Mouse (Mus musculus): ENCODE measurements around the gene Fam204a. TPM values are rescaled to one million over a fixed set of nuclear protein-coding genes. Genes with fewer than 3 reads are reported as not detected.

Fam204a gene
- polyA plus RNA-seq (2015; fragmentation: Nextera tagmentation; extraction: Ambion mirVana): 28.8 and 32.6 TPM in 2 replicates

DNA sequence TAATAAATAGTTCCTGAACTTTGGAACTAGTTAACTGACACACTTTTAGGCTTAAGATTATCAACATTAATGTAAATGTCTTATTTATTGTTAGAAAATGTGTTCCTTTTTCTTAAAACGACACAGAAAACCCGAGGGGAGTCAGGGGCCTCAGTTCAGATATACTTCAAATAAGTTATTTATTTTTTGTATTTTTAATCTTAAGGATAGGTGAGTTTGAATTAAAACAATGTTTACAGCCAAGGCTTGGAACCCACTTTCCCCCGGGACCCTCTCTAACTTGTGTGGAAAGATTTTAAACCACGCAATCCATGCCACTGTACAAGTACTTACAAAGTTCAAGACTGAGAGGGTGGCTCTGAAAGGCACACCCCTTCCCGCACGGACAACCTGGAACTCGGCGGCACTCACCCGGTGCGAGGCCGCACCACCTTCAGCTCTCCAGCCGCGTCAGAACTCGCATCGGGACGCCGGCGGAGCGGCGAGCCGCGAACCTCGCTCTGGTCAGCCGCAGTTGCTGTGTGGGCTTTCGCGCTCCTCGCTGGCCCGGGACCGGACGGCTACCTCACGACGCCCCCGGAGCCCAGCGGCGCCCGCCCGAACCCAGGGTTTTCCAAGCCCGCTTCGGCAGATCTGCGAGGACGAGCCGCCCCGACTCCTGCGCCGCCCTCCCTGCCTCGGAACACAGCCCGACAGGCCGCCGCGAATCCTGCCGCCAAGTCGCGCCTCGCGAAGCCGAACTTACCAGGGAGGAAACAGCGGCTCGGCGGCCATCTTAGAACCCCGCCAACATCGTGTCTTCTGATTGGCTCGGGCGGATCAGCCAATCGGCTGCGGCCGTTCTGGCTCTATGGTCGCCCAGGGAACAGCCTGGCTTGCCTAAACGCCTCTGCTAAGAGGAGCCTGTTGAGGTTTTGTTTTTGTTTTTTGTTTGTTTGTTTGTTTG lies at the start of gene Fam204a:
Gene Fam204a (minus strand): TSS at position 803 of the 946 bp plus-strand sequence.
- Histone ChIP-seq H3K9ac (peak within 1 kb of the TSS; percentile 97), H3K36me3 (no peaks in the 10 kb centered on the region; the same call in none of the 2 replicates), H3K4me1 (peaks cover 11% of the 10 kb centered on the region), H3K9me3 (no peaks in the 10 kb centered on the region), H3K27me3 (replicated peaks) (no peaks in the 10 kb centered on the region), H3K4me2 (peak within 1 kb of the TSS; percentile 70), H3K27ac (replicated peaks) (peak within 1 kb of the TSS; percentile 99), H3K4me3 (peak within 1 kb of the TSS; percentile 92)
- under 1% methylated on average over 68 of the region's 68 CpGs for WGBS
- ATAC-seq (ENCODE audit: extremely low read depth, insufficient number of reproducible peaks, low FRiP score, low TSS enrichment): peak; percentile 94

DNA sequence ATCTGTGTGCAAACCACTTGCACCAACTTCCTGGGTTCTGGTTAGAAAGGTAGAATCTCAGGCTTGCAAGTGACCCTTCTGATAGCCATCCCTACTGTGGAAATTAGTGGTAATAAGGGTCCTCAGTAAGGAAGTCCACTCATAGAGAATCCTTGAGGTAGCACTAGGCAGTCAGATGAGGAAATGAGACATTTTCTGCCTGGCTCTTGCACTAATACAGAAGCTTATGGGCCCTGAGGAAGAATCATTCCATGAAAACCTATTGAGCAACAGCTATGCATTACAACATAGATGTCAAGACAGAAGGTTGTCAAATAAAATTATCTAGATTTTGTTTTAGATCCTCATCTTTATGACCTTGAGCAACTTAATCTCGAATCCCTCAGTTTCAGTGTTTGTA lies 39.3 kb upstream of the Fam204a start:
- ATAC-seq (ENCODE audit: extremely low read depth, insufficient number of reproducible peaks, low FRiP score, low TSS enrichment): no peak
- Histone ChIP-seq H3K4me1 (no peaks in the 10 kb centered on the region), H3K36me3 (no peaks in the 10 kb centered on the region), H3K9ac (no peak overlapping the region), H3K9me3 (no peaks in the 10 kb centered on the region), H3K4me2 (no peak overlapping the region), H3K27ac (replicated peaks) (no peak overlapping the region), H3K4me3 (no peak overlapping the region), H3K27me3 (replicated peaks) (no peaks in the 10 kb centered on the region)
- 61% methylated on average over 1 of the region's 1 CpGs for WGBS

DNA sequence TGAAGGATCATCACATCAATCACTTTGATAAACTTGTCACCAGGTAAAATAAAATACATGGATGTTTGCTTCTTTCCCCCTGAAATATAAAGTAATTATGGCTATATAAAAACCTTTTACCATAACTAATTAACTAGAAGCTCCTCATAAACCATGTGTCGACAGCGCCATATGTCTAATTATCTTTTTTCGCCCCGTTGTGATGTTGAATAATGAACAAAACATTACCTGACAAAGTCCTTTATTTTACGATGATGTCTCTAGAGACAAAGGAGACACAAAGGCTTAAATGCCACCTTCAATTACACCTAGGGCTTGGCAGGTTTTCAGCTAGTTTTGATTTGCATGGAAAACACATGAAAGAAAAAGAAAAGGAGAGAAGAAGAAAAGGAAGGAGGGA lies 34.2 kb upstream of the Fam204a start:
- Histone ChIP-seq H3K27me3 (replicated peaks) (no peaks in the 10 kb centered on the region), H3K9me3 (no peaks in the 10 kb centered on the region), H3K4me3 (no peak overlapping the region), H3K4me1 (no peaks in the 10 kb centered on the region), H3K36me3 (no peaks in the 10 kb centered on the region), H3K9ac (no peak overlapping the region), H3K27ac (replicated peaks) (no peak overlapping the region), H3K4me2 (no peak overlapping the region)
- ATAC-seq (ENCODE audit: extremely low read depth, insufficient number of reproducible peaks, low FRiP score, low TSS enrichment): no peak
- 84% methylated on average over 5 of the region's 5 CpGs for WGBS

DNA sequence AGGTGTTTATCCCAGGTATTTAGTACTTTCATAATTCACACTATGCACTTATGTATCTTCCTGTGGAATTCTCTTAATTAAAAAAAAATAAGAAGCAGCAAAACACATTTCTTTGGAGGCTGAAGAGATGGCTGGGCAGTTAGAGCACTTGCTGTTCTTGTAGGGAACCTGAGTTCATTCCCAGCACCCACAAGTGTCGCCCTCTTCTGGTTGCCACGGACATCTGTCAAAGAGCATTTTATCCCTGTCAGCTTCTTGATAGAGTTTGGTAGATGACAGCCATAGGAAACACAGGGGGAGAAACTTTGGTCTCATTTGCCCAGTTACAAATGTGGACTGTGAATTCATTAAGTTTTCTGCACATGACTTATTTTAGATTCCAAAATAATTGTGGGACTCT lies 25.5 kb upstream of the Fam204a start:
- ATAC-seq (ENCODE audit: extremely low read depth, insufficient number of reproducible peaks, low FRiP score, low TSS enrichment): no peak
- no peaks in the 10 kb centered on the region for H3K9me3 ChIP-seq
- no peak overlapping the region for H3K9ac ChIP-seq
- H3K4me3 ChIP-seq: no peak overlapping the region
- no peak overlapping the region for H3K27ac ChIP-seq (replicated peaks)
- no peaks in the 10 kb centered on the region for H3K27me3 ChIP-seq (replicated peaks)
- whole genome bisulfite sequencing: 22% methylated on average over 2 of the region's 2 CpGs
- H3K4me1 ChIP-seq: no peaks in the 10 kb centered on the region
- no peaks in the 10 kb centered on the region for H3K36me3 ChIP-seq
- H3K4me2 ChIP-seq: no peak overlapping the region

DNA sequence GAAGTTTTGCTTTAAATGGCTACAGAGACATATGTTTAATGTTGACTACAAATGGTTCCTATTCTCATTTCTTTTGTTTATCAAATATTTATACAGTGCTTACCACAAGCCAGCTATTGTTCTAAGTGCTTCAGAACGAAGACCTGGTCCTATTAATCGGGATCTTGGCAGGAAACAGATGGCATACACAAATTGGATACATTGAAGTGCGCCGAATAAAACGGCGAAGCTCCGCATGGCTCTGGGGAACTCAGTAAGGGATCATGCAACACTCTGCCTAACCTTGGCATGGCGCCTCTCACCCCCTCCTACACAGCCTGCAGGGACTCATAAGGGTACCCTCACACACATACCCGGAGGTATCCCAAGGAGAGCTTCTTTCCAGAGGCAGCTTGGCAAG lies 24.7 kb upstream of the Fam204a start:
- no peaks in the 10 kb centered on the region for H3K4me1 ChIP-seq
- H3K9me3 ChIP-seq: no peaks in the 10 kb centered on the region
- no peak for ATAC-seq (ENCODE audit: extremely low read depth, insufficient number of reproducible peaks, low FRiP score, low TSS enrichment)
- no peak overlapping the region for H3K9ac ChIP-seq
- no peak overlapping the region for H3K4me3 ChIP-seq
- no peaks in the 10 kb centered on the region for H3K36me3 ChIP-seq
- no peak overlapping the region for H3K27ac ChIP-seq (replicated peaks)
- H3K4me2 ChIP-seq: no peak overlapping the region
- WGBS: 73% methylated on average over 9 of the region's 9 CpGs
- no peaks in the 10 kb centered on the region for H3K27me3 ChIP-seq (replicated peaks)

DNA sequence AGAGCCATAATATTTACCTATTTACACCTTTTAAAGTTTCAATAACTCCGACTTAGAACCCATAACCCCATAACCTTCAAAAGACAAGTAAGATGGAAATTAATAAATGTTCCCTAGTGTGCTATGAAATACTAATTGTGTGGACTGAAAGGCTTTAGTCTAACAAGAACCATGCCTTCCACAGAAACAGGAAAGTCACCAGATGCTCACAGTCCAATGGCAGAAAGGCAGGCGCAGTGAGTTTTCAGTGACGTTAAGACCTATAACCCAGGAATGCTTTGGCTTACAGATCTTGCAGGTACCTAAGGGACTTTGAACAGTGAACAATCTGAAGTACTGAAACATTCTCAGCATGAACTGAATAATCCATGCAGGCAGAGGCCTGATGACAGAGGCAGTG lies 18.7 kb upstream of the Fam204a start:
- Histone ChIP-seq H3K27me3 (replicated peaks) (no peaks in the 10 kb centered on the region), H3K9me3 (no peaks in the 10 kb centered on the region), H3K4me3 (no peak overlapping the region), H3K4me2 (no peak overlapping the region), H3K9ac (no peak overlapping the region), H3K4me1 (no peaks in the 10 kb centered on the region), H3K27ac (replicated peaks) (no peak overlapping the region), H3K36me3 (no peaks in the 10 kb centered on the region)
- 74% methylated on average over 3 of the region's 3 CpGs for WGBS
- no peak for ATAC-seq (ENCODE audit: extremely low read depth, insufficient number of reproducible peaks, low FRiP score, low TSS enrichment)

DNA sequence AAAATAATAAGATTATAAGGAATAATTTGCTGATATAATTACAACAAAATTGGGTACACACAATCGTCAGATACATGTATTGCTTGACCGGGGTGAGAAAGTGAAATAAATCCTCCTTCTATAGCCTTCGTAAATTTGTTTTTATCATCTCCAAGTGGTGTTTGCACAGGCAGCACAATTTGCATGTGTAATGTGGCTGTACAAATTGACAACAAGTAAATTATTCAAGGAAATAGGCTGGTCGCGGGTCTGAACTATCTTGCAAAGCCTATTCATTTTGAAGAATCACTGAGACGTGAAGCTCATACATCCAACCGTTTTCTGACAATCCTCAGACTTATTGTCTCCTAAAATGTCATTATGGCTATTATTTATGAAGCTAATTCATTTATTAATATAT lies 16.1 kb upstream of the Fam204a start:
- Histone ChIP-seq H3K9me3 (no peaks in the 10 kb centered on the region), H3K36me3 (no peaks in the 10 kb centered on the region), H3K4me1 (no peaks in the 10 kb centered on the region), H3K27me3 (replicated peaks) (no peaks in the 10 kb centered on the region), H3K4me2 (no peak overlapping the region), H3K9ac (no peak overlapping the region), H3K27ac (replicated peaks) (no peak overlapping the region), H3K4me3 (no peak overlapping the region)
- no peak for ATAC-seq (ENCODE audit: extremely low read depth, insufficient number of reproducible peaks, low FRiP score, low TSS enrichment)
- 83% methylated on average over 7 of the region's 7 CpGs for WGBS

DNA sequence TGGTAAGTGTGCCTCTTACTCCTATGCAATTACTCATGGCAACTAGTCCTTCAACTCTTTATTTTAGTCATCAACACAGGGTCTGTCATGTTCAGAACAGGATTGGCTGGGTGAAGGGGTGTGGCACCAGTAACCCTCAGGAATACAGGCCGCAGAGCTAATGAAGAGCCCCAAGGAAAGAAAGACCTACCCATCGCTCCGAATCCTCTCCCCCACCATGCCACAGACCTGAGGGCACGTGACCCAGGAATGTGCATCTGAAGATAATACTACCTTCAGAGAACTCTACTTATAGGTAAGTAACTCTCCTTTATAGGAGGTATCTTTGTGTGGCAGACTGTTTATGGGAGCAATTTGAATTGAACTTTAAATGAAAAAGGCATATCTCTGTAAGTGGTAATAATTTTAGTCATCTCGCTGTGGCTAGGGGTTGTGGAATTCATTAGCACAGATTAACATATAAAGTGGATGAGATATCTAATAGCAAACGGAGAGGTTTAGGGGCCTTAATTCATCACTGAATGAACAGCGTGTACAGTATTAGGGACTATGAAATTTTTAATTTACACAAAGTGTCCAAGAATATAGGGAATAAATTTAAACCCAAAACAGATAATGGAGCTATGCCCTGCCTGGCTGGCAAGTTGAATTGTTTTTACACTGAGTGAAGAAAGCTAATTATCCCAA lies 15.6 kb upstream of the Fam204a start:
- H3K4me1 ChIP-seq: no peaks in the 10 kb centered on the region
- H3K9me3 ChIP-seq: no peaks in the 10 kb centered on the region
- H3K4me2 ChIP-seq: no peak overlapping the region
- no peak overlapping the region for H3K9ac ChIP-seq
- no peak overlapping the region for H3K27ac ChIP-seq (replicated peaks)
- no peak overlapping the region for H3K4me3 ChIP-seq
- no peak for ATAC-seq (ENCODE audit: extremely low read depth, insufficient number of reproducible peaks, low FRiP score, low TSS enrichment)
- WGBS: 75% methylated on average over 7 of the region's 7 CpGs
- H3K27me3 ChIP-seq (replicated peaks): no peaks in the 10 kb centered on the region
- H3K36me3 ChIP-seq: no peaks in the 10 kb centered on the region

DNA sequence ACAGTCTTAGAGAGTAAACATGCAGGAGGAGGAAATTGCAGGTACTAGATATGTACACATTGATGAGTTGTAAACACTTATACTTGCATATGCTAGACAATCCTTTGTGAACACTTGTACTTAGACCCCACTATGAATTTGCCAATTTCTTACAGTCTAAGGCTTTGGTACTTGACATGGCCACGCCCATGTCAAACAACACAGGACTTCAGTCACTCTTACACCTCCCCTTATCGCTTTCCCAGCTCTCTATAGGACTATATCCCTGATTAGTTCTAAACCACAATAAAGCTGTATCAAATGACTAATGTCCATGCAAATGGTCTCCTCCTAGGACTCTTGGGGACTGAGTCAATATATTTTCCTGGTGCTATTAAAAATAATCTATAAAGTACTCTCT lies 5.0 kb upstream of the Fam204a start:
- no peak overlapping the region for H3K27ac ChIP-seq (replicated peaks)
- no peak for ATAC-seq (ENCODE audit: extremely low read depth, insufficient number of reproducible peaks, low FRiP score, low TSS enrichment)
- H3K4me1 ChIP-seq: peaks cover 3% of the 10 kb centered on the region
- H3K36me3 ChIP-seq: no peaks in the 10 kb centered on the region
- no peak overlapping the region for H3K4me3 ChIP-seq
- WGBS: 68% methylated on average over 2 of the region's 2 CpGs
- H3K9me3 ChIP-seq: no peaks in the 10 kb centered on the region
- no peak overlapping the region for H3K9ac ChIP-seq
- no peaks in the 10 kb centered on the region for H3K27me3 ChIP-seq (replicated peaks)
- H3K4me2 ChIP-seq: no peak overlapping the region

DNA sequence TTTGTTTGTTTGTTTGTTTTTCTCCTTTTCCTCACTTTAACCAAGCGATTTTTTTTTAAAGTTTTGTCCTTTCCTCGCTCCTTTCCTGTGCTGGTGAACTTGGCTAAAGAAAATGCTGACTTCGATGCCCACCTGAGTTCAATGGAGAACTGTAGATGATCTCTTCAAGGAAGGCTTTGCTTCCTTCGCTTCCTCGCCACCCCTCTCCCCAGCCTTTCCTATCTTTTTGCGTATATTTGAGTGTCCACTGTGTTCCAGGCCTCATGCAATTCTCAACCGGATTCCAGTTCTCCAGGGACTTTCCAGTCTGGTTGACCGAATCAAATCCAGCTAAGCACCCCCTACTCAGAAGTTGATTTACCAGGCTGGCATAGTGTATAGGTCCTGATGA lies 339 bp upstream of the Fam204a start:
- no peaks in the 10 kb centered on the region for H3K9me3 ChIP-seq
- H3K36me3 ChIP-seq: no peaks in the 10 kb centered on the region; the same call in 1 of the 2 replicates
- H3K4me1 ChIP-seq: peaks cover 11% of the 10 kb centered on the region
- peak overlapping the region; percentile 92 for H3K4me3 ChIP-seq
- peak overlapping the region; percentile 70 for H3K4me2 ChIP-seq
- no peaks in the 10 kb centered on the region for H3K27me3 ChIP-seq (replicated peaks)
- H3K9ac ChIP-seq: peak overlapping the region; percentile 97; the same call in 1 of the 2 replicates
- WGBS: 55% methylated on average over 8 of the region's 8 CpGs
- no peak overlapping the region for H3K27ac ChIP-seq (replicated peaks)
- ATAC-seq (ENCODE audit: extremely low read depth, insufficient number of reproducible peaks, low FRiP score, low TSS enrichment): no peak

DNA sequence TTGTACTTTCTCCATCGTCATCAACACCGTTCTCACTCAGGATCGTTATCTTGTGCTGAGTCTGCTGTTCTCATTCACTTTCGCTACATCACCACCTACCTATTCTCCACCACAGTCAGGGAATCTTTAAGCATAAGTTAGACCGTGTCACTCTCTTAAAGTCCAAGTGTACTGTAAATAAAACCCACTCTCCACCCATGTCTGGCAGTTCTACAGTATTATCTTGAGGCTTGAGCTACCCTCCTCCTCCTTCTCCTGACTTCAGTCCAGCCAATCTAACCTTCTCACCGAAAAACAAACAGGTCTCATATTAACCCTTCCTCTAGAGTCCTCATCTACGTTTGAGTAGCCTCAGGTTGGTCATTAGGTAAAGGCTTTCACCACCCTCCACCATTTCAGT lies 7.1 kb downstream of the Fam204a start:
- peaks cover 8% of the 10 kb centered on the region for H3K36me3 ChIP-seq
- 82% methylated on average over 7 of the region's 7 CpGs for WGBS
- no peak overlapping the region for H3K4me3 ChIP-seq
- no peaks in the 10 kb centered on the region for H3K9me3 ChIP-seq
- H3K4me1 ChIP-seq: peaks cover 9% of the 10 kb centered on the region
- no peak overlapping the region for H3K4me2 ChIP-seq
- no peak for ATAC-seq (ENCODE audit: extremely low read depth, insufficient number of reproducible peaks, low FRiP score, low TSS enrichment)
- H3K27me3 ChIP-seq (replicated peaks): no peaks in the 10 kb centered on the region
- no peak overlapping the region for H3K9ac ChIP-seq
- no peak overlapping the region for H3K27ac ChIP-seq (replicated peaks)
